Mouse (Mus musculus) C2C12 (cell line): ENCODE measurements at regions not wholly inside any gene's neighbourhood (a gene's known extent, or its start where the extent isn't known, plus 50 kb on each side); places are given as distances from the start of the nearest gene placed in this dataset.

Source experiments
- CEBPB ChIP-seq: IDR thresholded peaks from one replicate; pipeline ENCODE4 v1.6.1; 2011; ENCODE audit warnings: low read depth, mild to moderate bottlenecking, control low read depth, moderate library complexity
- CTCF ChIP-seq: IDR thresholded peaks from one replicate; pipeline ENCODE4 v1.5.1; 2011; ENCODE audit not compliant: control insufficient read depth, insufficient read depth, insufficient read length
- MAX ChIP-seq: IDR thresholded peaks from one replicate; pipeline ENCODE4 v1.6.1; 2011; ENCODE audit warnings: mild to moderate bottlenecking, control low read depth
- MYOD1 ChIP-seq: IDR thresholded peaks from one replicate; pipeline ENCODE4 v1.6.1; 2011; ENCODE audit warnings: low read depth; ENCODE audit not compliant: control insufficient read depth, insufficient read length
- MYOG ChIP-seq: IDR thresholded peaks from one replicate; pipeline ENCODE4 v1.6.1; 2011; ENCODE audit not compliant: control insufficient read depth, insufficient read length; ENCODE audit errors: extremely low read depth
- USF1 ChIP-seq: IDR thresholded peaks from one replicate; pipeline ENCODE4 v1.6.1; 2011; ENCODE audit warnings: low read depth, mild to moderate bottlenecking, control low read depth, moderate library complexity

- no peak for TF ChIP-seq CTCF
- TF ChIP-seq USF1, result no peak
- no peak for TF ChIP-seq MAX
- no peak for TF ChIP-seq MYOD1
- TF ChIP-seq MYOG, result no peak
- TF ChIP-seq CEBPB, result no peak
Measured at GRCm38 (mm10) chr16:63104938-63105714, 251.0 kb downstream of the Pros1 start.
